In genomic region chr2:32452441-32452971, GRCm38 (mm10) we compare ENCODE assay signal across 8 mouse cellular contexts. TPM values are rescaled to one million over a fixed set of nuclear protein-coding genes. Genes with fewer than 3 reads are reported as not detected.
DNase-seq lines count a peak whose midpoint lies in the region; ATAC-seq and TF ChIP-seq lines count a peak whose summit lies in the region.

No protein-coding gene starts in this region.

- H3K4me1 ChIP-seq in MEL (ENCODE audit: control insufficient read depth in 1 of 2, insufficient read depth in 2 of 2, low read length in 2 of 2), result peaks cover 0 to 15% of the 10 kb centered on the region in 2 experiments
- peaks cover 45% of the 10 kb centered on the region for H3K4me1 ChIP-seq in embryonic facial prominence, embryonic 15.5 days
- peaks cover 13% of the 10 kb centered on the region; the same call in 1 of the 2 replicates for H3K4me1 ChIP-seq in kidney, embryonic 14.5 days (ENCODE audit: control insufficient read depth, insufficient read depth, low read length)
- peaks cover 43% of the 10 kb centered on the region for H3K4me1 ChIP-seq in midbrain, embryonic 15.5 days

- H3K4me3 ChIP-seq in MEL (ENCODE audit: control insufficient read depth in 1 of 2, insufficient read depth in 1 of 2, low read depth in 2 of 2, low read length in 2 of 2), result peak overlapping the region; percentile 5 to 67
- peak overlapping the region; percentile 76 for H3K4me3 ChIP-seq in embryonic facial prominence, embryonic 15.5 days (replicated peaks)
- peak overlapping the region; percentile 22; the same call in 1 of the 2 replicates for H3K4me3 ChIP-seq in kidney, embryonic 14.5 days (ENCODE audit: low read length)
- H3K4me3 ChIP-seq in midbrain, embryonic 15.5 days, result peak overlapping the region; percentile 65

- ATAC-seq in embryonic facial prominence, embryonic 15.5 days (ENCODE audit: insufficient number of reproducible peaks, low FRiP score, low TSS enrichment, low read depth), result no peak
- ATAC-seq in kidney, embryonic 14.5 days (ENCODE audit: low FRiP score, low TSS enrichment), result no peak
- ATAC-seq in midbrain, embryonic 15.5 days (replicated peaks), result no peak

- no peak for TF ChIP-seq RAD21 in MEL (IDR thresholded peaks at IDR 0.05; ENCODE audit: low read depth, low read length)

- H3K4me2 ChIP-seq in embryonic facial prominence, embryonic 15.5 days (replicated peaks), result peak overlapping the region; percentile 85
- peak overlapping the region; percentile 27; the same call in 1 of the 2 replicates for H3K4me2 ChIP-seq in kidney, embryonic 14.5 days (replicated peaks; ENCODE audit: low read depth, low read length)
- peak overlapping the region; percentile 45 for H3K4me2 ChIP-seq in midbrain, embryonic 15.5 days

- H3K27ac ChIP-seq in MEL (ENCODE audit: control insufficient read depth, low read depth, low read length), result peak overlapping the region; percentile 72
- H3K27ac ChIP-seq in embryonic facial prominence, embryonic 15.5 days (replicated peaks), result peak overlapping the region; percentile 77
- H3K27ac ChIP-seq in kidney, embryonic 14.5 days (ENCODE audit: low read depth, low read length), result 0 out of 2 replicates have a peak overlapping the region, but pooled peaks have one; percentile 12
- H3K27ac ChIP-seq in midbrain, embryonic 15.5 days, result peak overlapping the region; percentile 95

- DNase-seq in layer of hippocampus, adult 9-11 months, result peak; percentile 65
- no peak for DNase-seq in layer of hippocampus, adult 9-10 months (ENCODE audit: low spot score)
- DNase-seq in MEL (ENCODE audit: low read depth, low spot score), result no peak
- no peak for DNase-seq in adrenal gland, postnatal 25 days
- DNase-seq in retina, postnatal 1 day, result no peak

- no peaks in the 10 kb centered on the region for H3K9me3 ChIP-seq in MEL (replicated peaks; ENCODE audit: insufficient read depth, low read length)
- H3K9me3 ChIP-seq in embryonic facial prominence, embryonic 15.5 days (replicated peaks), result no peaks in the 10 kb centered on the region
- no peaks in the 10 kb centered on the region for H3K9me3 ChIP-seq in kidney, embryonic 14.5 days (ENCODE audit: control insufficient read depth, low read length)
- no peaks in the 10 kb centered on the region for H3K9me3 ChIP-seq in midbrain, embryonic 15.5 days

- no peaks in the 10 kb centered on the region for H3K27me3 ChIP-seq in MEL (ENCODE audit: control insufficient read depth in 1 of 2, insufficient read depth in 2 of 2, low read length in 2 of 2)
- H3K27me3 ChIP-seq in embryonic facial prominence, embryonic 15.5 days, result no peaks in the 10 kb centered on the region
- H3K27me3 ChIP-seq in kidney, embryonic 14.5 days (ENCODE audit: control insufficient read depth, insufficient read depth, low read length), result no peaks in the 10 kb centered on the region
- no peaks in the 10 kb centered on the region for H3K27me3 ChIP-seq in midbrain, embryonic 15.5 days (replicated peaks)

- 94% methylated on average over 16 of the region's 16 CpGs for WGBS in embryonic facial prominence, embryonic 15.5 days
- 96% methylated on average over 16 of the region's 16 CpGs for WGBS in kidney, embryonic 14.5 days
- WGBS in midbrain, embryonic 15.5 days, result 95% methylated on average over 16 of the region's 16 CpGs

- no peak for TF ChIP-seq EP300 in MEL (IDR thresholded peaks at IDR 0.05; ENCODE audit: low read depth in 1 of 2, low read length in 2 of 2)

- no peak for TF ChIP-seq POLR2A in MEL (IDR thresholded peaks at IDR 0.05; ENCODE audit: control insufficient read depth in 1 of 2, insufficient read depth in 1 of 2, low read depth in 1 of 2, low read length in 2 of 2, poor library complexity in 1 of 2)

- peak overlapping the region; percentile 76 for H3K9ac ChIP-seq in MEL (ENCODE audit: control insufficient read depth, low read depth, low read length, poor library complexity, severe bottlenecking)
- H3K9ac ChIP-seq in embryonic facial prominence, embryonic 15.5 days, result 0 out of 2 replicates have a peak overlapping the region, but pooled peaks have one; percentile 18
- H3K9ac ChIP-seq in kidney, embryonic 14.5 days (ENCODE audit: low read depth, low read length), result peak overlapping the region; percentile 9; the same call in 1 of the 2 replicates
- H3K9ac ChIP-seq in midbrain, embryonic 15.5 days, result no peak overlapping the region

- TF ChIP-seq CTCF in MEL (IDR thresholded peaks at IDR 0.05 in 2 of 3, conservative IDR thresholded peaks at IDR 0.05 in 1 of 3; ENCODE audit: control insufficient read depth in 1 of 3, insufficient read depth in 1 of 3, low read depth in 2 of 3, low read length in 3 of 3, poor library complexity in 1 of 3, severe bottlenecking in 1 of 3), result no peak

- peaks cover 0 to 28% of the 10 kb centered on the region in 2 experiments; a peak in 2 of 4 replicates for H3K36me3 ChIP-seq in MEL (ENCODE audit: control insufficient read depth in 1 of 2, insufficient read depth in 2 of 2, low read length in 2 of 2)
- H3K36me3 ChIP-seq in embryonic facial prominence, embryonic 15.5 days, result peaks cover 19% of the 10 kb centered on the region
- H3K36me3 ChIP-seq in kidney, embryonic 14.5 days (ENCODE audit: control insufficient read depth, insufficient read depth, low read length), result peaks cover 6% of the 10 kb centered on the region
- no peaks in the 10 kb centered on the region for H3K36me3 ChIP-seq in midbrain, embryonic 15.5 days (replicated peaks)

- peaks cover 50% of the 10 kb centered on the region for H3K79me2 ChIP-seq in MEL (ENCODE audit: control insufficient read depth, insufficient read depth, low read length, poor library complexity)

TF ChIP-seq in MEL, 35 proteins besides CTCF, POLR2A, EP300 and RAD21:
- TF ChIP-seq HCFC1 (IDR thresholded peaks at IDR 0.05; ENCODE audit: low read depth, low read length) (no peak), ZNF384 (IDR thresholded peaks at IDR 0.05; ENCODE audit: low read depth, low read length) (no peak), TAL1 (IDR thresholded peaks at IDR 0.05; ENCODE audit: low read length) (no peak), BHLHE40 (IDR thresholded peaks at IDR 0.05; ENCODE audit: borderline replicate concordance, low read depth, low read length) (no peak), MYC (IDR thresholded peaks at IDR 0.05; ENCODE audit: low read depth, low read length) (no peak), GABPA (IDR thresholded peaks at IDR 0.05; ENCODE audit: low read depth, low read length) (no peak), KAT2A (conservative IDR thresholded peaks at IDR 0.05; ENCODE audit: low read depth, low read length) (no peak), ZKSCAN1 (IDR thresholded peaks at IDR 0.05; ENCODE audit: low read depth, low read length) (no peak), SIN3A (IDR thresholded peaks at IDR 0.05; ENCODE audit: low read length) (peak; percentile 50; the same call in 1 of the 2 replicates), ETS1 (IDR thresholded peaks at IDR 0.05; ENCODE audit: low read depth, low read length) (no peak), UBTF (IDR thresholded peaks at IDR 0.05; ENCODE audit: borderline replicate concordance, insufficient read depth, low read depth, low read length) (no peak), GATA1 (IDR thresholded peaks at IDR 0.05; ENCODE audit: low read depth, low read length) (no peak), NELFE (IDR thresholded peaks at IDR 0.05; ENCODE audit: low read depth, low read length) (peak; percentile 16; the same call in 1 of the 2 replicates)

RNA-seq across cellular contexts. Expression of gene Slc25a25, which starts 1.3 kb away (rescaled TPM):
- total RNA-seq in MEL (2012; rRNA removed), result 28.1 and 32.5 TPM in 2 replicates
- 10 to 100 TPM in 1 of 2 experiments, not detected in 1; 22.3 TPM for polyA plus RNA-seq in MEL (2012; ENCODE audit: insufficient read depth in 1 of 2, insufficient read length in 2 of 2, low read depth in 1 of 2, low replicate concordance in 2 of 2, missing spikeins in 1 of 2)
- 20.8 and 22.1 TPM in 2 replicates for polyA plus RNA-seq in embryonic facial prominence, embryonic 15.5 days (2015; fragmentation: Nextera tagmentation; extraction: Ambion mirVana)
- polyA plus RNA-seq in kidney, embryonic 14.5 days (2014; fragmentation: Nextera tagmentation; extraction: Ambion mirVana), result 10.7 and 14.8 TPM in 2 replicates
- 55.3 and 60.1 TPM in 2 replicates for polyA plus RNA-seq in midbrain, embryonic 15.5 days (2015; fragmentation: Nextera tagmentation; extraction: Ambion mirVana)
- total RNA-seq in adrenal gland, postnatal 25 days (2021), result 16.4 and 28.0 TPM in 2 replicates

RNA-seq across cellular contexts. Expression of gene Naif1, which starts 2.2 kb away (rescaled TPM):
- 4.4 and 4.9 TPM in 2 replicates for total RNA-seq in MEL (2012; rRNA removed)
- 1 to 10 TPM in 1 of 2 experiments, not detected in 1; 8.5 TPM for polyA plus RNA-seq in MEL (2012; ENCODE audit: insufficient read depth in 1 of 2, insufficient read length in 2 of 2, low read depth in 1 of 2, low replicate concordance in 2 of 2, missing spikeins in 1 of 2)
- polyA plus RNA-seq in embryonic facial prominence, embryonic 15.5 days (2015; fragmentation: Nextera tagmentation; extraction: Ambion mirVana), result 6.2 and 6.5 TPM in 2 replicates
- 6.4 and 6.8 TPM in 2 replicates for polyA plus RNA-seq in kidney, embryonic 14.5 days (2014; fragmentation: Nextera tagmentation; extraction: Ambion mirVana)
- 5.7 and 5.9 TPM in 2 replicates for polyA plus RNA-seq in midbrain, embryonic 15.5 days (2015; fragmentation: Nextera tagmentation; extraction: Ambion mirVana)
- 5.5 and 5.6 TPM in 2 replicates for total RNA-seq in adrenal gland, postnatal 25 days (2021)

RNA-seq across cellular contexts. Expression of gene Ptges2, which starts 56.8 kb away (rescaled TPM):
- total RNA-seq in MEL (2012; rRNA removed), result 30.4 and 33.3 TPM in 2 replicates
- polyA plus RNA-seq in MEL (2012; ENCODE audit: insufficient read depth in 1 of 2, insufficient read length in 2 of 2, low read depth in 1 of 2, low replicate concordance in 2 of 2, missing spikeins in 1 of 2), result 100 to 1,000 TPM in 1 of 2 experiments, 10 to 100 TPM in 1; 47.0 to 396 TPM
- 28.3 and 29.8 TPM in 2 replicates for polyA plus RNA-seq in embryonic facial prominence, embryonic 15.5 days (2015; fragmentation: Nextera tagmentation; extraction: Ambion mirVana)
- polyA plus RNA-seq in kidney, embryonic 14.5 days (2014; fragmentation: Nextera tagmentation; extraction: Ambion mirVana), result 32.2 and 36.4 TPM in 2 replicates
- polyA plus RNA-seq in midbrain, embryonic 15.5 days (2015; fragmentation: Nextera tagmentation; extraction: Ambion mirVana), result 51.3 and 54.2 TPM in 2 replicates
- total RNA-seq in adrenal gland, postnatal 25 days (2021), result 49.8 and 51.8 TPM in 2 replicates

Comparison
In these comparisons a context has a peak if more than half of its experiments do, and no peak if none do; other contexts are left out.
1. H3K27ac ChIP-seq: peak in every context shown above with its lines; median percentile 95 in midbrain, embryonic 15.5 days; 77 in embryonic facial prominence, embryonic 15.5 days; 72 in MEL; 12 in kidney, embryonic 14.5 days.
2. H3K4me3 ChIP-seq: peak in every context shown above with its lines; median percentile 76 in embryonic facial prominence, embryonic 15.5 days; 65 in midbrain, embryonic 15.5 days; 36 in MEL; 22 in kidney, embryonic 14.5 days.
3. H3K4me2 ChIP-seq: peak in every context shown above with its lines; median percentile 85 in embryonic facial prominence, embryonic 15.5 days; 45 in midbrain, embryonic 15.5 days; 27 in kidney, embryonic 14.5 days.